Mouse (Mus musculus): ENCODE data around the gene Olfr803.

Olfr803 gene

DNA sequence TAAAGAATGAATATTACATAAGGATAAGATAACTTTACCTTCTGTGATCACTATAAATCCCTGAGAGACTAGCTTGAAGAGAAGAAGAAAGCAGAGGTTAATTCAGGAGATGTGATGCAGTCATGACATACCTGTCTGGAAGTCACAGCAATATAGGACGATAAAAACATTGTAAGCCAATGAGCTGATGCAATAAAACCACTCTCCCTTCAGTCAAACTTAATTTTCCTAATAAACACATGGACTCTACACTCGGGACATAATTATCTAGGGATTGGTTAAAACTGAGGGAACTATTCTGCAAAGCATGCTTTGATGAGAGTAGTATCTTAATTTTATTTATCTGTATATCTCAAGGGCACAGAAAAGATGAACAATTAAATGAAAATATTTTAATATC lies at the start of gene Olfr803:
Gene Olfr803, minus strand, starts transcription at position 101 of the 400 bp plus-strand sequence.
- no peak for DNase-seq (ENCODE audit: low read depth, low spot score)

DNA sequence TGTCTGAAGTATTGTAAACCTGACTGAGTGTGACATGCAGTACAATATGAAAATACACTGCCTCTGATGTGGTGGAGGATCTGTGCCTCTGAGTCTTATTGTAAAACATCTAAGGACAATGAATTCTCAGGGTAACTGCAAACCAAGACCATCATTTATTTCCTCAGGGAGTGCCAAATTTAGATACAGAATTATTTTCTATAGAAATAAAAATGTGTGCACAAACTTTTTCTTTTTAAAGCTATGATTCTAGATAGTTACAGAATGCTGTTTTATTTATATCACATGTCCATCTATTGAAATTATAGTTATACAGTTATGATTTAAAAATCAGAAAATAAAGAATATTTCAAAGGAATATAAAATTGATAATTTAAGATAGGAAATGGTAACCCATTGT lies 47.7 kb upstream of the Olfr803 start, which contains the start of gene Olfr806:
Gene Olfr806, minus strand, starts transcription at position 101 of the 400 bp plus-strand sequence.
- no peak for DNase-seq (ENCODE audit: low read depth, low spot score)

DNA sequence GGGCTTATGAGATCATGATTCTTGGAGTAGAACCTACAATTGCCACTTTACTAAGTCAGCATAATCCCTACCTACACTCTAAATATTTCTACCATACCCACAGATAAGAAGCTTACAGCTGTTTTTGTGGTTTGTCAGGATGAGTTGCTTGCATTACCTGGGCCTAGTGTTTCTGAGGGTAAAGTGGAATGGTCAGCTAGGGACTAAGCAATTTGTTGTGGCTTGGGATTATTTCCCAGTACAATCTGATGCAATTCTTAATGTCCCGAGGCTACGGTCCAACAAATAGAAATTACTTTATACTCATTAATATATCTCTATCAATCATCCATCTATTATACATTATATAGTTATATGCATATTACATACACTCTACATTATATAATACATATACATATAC lies 35.2 kb upstream of the Olfr803 start, which contains the start of gene Olfr805:
Gene Olfr805, minus strand, starts transcription at position 101 of the 400 bp plus-strand sequence.
- DNase-seq (ENCODE audit: low read depth, low spot score): no peak

DNA sequence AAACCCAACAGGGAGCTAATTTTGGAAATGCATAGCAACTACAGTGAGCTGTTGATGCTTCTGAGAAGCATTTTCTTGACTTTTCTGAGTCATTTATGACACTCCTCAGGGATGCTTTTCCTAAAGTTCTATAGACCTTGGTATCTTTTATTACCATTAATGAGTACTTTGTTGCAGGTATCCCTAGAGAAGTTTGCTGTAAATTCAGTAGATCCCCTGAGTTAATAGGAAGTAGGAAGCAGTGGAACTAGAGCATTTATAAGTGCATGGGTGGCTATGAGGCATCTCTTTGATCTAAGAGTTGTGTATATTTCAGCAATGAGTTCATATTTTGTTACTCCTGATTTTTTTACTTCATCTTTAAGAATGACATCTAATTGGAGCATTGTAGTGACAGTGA lies 8.8 kb upstream of the Olfr803 start, which contains the start of gene Olfr804:
Gene Olfr804, plus strand, starts transcription at position 301 of the 400 bp plus-strand sequence.
- no peak for DNase-seq (ENCODE audit: low read depth, low spot score)

DNA sequence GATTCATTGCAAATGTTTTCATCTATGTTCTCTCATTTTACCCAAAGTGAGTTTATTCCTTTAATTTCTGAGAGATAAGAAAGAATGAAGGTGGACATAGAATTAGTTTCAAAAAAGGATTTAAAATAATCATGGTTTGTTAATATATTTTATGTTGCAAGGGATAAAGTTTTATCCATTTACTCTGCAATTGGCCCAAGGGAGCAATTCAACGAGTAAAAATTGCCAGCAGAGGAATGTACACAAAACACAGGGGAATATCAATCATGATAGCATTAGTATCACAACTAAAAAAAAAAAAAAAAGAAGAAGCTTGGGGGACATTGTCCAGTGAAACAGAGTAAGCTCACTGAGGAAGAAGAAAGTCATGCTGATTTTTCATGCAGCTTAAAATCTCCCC lies 6.0 kb downstream of the Olfr803 start, which contains the start of gene Olfr802:
Gene Olfr802, minus strand, starts transcription at position 101 of the 400 bp plus-strand sequence.
- no peak for DNase-seq (ENCODE audit: low read depth, low spot score)

DNA sequence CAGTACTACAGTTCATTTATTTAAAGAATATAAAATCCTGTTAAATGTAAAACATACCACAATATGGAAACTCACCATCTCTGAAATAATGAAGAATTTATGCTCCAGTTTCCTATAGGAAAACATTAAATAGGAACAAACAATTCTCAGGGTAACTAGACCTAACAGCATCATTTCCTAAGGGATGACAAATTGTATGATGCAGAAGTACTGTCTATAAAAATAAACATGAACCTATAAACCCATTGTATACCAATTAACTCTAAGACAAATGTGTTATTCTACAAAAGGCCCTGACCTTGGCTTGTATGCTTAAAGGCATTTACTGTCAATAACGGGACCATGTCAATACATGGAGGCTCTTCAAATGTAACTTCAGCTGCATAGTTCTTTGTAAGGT lies 20.3 kb downstream of the Olfr803 start, which contains the start of gene Olfr801:
Gene Olfr801, minus strand, starts transcription at position 101 of the 400 bp plus-strand sequence.
- DNase-seq (ENCODE audit: low read depth, low spot score): no peak

DNA sequence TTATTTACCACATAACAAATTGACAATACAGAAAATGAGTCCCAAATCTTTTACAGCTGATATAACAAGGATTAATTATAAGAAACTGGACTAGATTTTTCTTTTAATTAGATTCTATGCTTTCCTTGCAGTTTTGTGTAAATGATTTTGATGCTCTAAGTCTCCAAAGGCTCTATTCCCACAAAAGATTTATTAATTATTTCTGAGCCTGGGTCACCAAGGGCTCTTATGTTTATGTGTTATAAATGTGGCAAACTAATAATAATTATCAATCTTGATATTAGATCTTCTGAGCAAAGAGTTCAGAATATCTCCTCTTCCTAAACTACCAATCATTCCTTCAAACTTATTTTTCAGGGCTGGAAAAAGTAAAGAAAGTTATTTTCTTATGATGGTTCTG lies 36.7 kb downstream of the Olfr803 start, which contains the start of gene Olfr800:
Gene Olfr800, plus strand, starts transcription at position 301 of the 400 bp plus-strand sequence.
- no peak for DNase-seq (ENCODE audit: low read depth, low spot score)

DNA sequence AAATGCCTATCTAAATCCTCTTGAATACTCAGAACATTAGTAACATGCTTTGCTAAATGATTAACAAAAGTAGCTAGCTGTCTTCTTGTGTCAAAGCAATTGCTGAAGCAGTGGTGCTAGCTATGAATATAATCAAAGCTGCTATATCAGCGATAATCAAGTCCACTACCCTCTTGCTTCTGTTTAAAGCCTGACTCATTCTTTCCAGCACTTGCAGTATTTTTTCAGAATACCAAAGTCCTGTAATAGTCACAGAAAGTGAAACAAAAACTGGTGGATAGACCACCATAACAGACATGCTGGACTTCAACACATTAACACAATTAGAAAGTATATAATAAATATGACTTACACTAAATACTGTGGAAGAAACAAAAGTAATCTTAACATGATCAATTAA lies 42.3 kb downstream of the Olfr803 start:
- no peak for DNase-seq (ENCODE audit: low read depth, low spot score)
